Mouse (Mus musculus): Measurements from ENCODE around the gene Tsc22d1.

The Tsc22d1 gene

DNA sequence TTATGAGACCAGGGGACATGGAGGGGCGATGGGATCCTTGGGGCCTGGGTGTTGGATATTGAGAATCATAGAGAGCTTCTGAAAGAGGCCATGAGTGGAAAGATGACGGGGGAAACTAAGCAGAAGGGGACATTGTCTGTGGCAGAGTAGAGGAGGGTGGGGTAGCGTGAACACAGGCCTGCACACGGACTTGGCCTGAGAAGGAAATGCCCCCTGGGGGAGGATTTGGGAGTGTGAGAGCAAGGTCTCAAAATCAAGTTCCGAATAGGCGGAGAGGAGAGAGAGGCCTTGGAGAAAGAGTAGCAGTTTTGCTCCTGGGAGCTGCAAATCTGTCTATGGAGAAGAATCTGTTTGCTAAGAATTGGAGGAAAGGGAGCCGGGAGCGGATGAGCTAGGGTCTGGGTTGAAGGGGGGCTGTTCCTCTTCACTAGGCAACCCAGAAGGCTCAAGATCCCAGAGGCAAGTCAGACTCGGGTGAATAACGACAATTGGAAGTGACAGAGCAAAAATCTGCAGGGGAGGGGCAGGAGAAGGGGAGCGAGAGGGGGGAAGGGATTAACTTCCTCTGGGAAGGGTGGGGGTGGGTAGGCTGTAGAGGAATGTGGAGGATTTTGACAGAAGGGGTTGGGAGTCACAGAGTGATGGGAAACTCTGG is 98.8 kb downstream of the Tsc22d1 start:
- in situ Hi-C loops (cut with MboI): no loop called here

DNA sequence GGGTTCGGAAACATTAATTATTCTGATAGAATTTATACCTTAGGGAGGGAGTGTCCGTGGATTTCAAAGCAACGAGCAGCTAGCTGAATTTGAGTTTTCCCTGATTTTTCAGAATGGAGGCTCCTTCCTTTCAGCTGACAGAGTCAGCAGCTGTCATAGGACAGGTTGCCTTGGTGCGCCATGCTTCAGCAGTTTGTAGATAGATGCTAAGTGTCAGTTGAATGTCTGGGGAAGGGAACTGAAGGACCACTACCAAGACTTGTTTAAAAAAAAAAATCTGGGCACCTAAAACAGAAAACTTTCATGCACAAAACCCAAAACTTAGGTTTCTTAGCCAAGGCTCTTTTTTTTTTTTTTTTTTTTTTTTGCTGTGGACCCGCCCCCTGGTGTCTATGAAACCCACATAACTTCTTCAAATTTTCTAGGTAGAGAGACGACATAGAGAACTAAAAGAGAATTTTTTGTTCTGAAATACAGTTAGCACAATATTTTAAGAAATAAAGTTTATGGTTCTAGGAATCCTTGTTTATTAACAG is 99.4 kb downstream of the Tsc22d1 start:
- in situ Hi-C loops (cut with MboI): no loop called here

DNA sequence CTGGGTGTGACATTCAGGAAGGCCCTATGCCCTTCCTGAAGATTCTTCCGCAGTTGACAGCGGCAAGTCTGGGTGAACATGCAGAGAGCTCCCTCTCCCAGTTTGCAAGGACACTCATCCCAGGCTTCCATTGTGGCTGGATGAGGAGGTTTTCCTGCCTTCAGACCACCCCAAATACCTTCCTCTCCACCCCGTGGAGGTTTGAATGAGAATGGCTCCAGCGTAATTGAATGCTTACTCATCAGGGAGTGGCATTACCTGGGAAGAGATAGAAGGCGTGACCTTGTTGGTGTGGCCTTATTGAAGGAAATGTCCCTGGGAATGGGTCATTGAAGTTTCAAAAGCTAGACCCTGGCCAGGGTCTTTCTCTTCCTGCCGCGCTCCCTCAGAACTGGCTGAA is 100.9 kb downstream of the Tsc22d1 start:
- in situ Hi-C loops (cut with MboI): no loop called here

GRCm38 (mm10) chr14:76518217-76518616 is 103.5 kb downstream of the Tsc22d1 start:
- in situ Hi-C loops (cut with MboI): no loop called here

DNA sequence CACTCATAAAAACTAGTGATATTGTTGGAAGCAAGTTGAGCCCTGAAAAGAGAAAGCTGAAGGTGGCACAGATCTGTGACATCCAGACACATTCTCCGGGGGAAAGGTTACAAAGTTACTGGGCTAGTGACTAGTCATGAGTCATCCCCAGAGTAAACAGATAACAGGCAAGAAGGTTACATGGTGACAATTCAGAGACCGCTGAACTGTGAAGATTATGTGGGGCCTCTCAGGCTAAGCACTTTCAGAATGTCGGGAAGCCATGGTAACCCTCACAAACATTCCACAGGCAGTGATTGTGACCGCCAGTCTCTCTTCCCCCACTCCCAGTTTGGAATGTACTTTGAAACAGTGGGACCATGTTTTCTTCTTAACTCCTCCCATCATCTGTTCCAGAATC is 105.8 kb downstream of the Tsc22d1 start:
- in situ Hi-C loops (cut with MboI): no loop called here

DNA sequence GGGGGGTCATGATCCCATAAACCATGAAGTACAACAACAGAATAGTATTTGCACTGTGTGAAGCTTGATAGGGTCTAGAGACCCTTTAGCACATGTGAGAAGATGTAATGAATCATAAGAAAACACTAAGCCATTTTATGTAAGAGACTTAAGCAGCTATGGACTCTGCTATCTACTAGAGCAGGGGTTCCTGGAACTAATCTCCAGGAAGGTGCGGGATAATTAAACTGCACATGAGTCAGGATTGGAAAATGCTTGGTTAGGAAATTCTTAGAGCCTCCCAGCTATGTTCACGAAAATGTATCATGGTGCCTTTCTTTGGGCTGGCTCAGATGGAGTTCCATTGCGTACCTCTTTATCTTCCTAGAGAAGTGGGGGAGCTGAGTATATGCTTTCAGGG is 106.5 kb downstream of the Tsc22d1 start:
- in situ Hi-C loops (cut with MboI): no loop called here

- in situ Hi-C loops (cut with MboI): no loop called here
These were observed 108.6 kb downstream of the Tsc22d1 start for GRCm38 (mm10) chr14:76523344-76523743.

DNA sequence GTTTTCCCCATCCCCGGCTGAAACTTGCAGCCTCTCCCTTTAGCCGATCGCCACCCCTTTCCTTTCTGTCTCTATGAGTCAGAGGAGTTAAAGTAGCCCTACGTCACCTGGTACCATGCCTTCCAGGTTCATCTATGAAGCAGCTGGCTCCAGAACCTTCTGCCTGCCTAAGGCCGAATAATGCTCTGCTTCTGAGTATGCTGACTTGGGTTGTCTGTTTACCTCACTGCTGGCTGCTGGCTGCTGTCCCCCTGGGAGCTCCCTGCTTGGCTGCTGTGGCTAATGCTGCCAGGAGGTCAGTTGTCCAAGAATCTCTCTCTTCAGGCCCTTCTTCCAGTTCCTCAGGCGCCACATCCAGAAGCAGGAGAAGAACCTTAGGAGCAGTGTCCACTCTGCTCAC is 111.7 kb downstream of the Tsc22d1 start:
- in situ Hi-C loops (cut with MboI): no loop called here

DNA sequence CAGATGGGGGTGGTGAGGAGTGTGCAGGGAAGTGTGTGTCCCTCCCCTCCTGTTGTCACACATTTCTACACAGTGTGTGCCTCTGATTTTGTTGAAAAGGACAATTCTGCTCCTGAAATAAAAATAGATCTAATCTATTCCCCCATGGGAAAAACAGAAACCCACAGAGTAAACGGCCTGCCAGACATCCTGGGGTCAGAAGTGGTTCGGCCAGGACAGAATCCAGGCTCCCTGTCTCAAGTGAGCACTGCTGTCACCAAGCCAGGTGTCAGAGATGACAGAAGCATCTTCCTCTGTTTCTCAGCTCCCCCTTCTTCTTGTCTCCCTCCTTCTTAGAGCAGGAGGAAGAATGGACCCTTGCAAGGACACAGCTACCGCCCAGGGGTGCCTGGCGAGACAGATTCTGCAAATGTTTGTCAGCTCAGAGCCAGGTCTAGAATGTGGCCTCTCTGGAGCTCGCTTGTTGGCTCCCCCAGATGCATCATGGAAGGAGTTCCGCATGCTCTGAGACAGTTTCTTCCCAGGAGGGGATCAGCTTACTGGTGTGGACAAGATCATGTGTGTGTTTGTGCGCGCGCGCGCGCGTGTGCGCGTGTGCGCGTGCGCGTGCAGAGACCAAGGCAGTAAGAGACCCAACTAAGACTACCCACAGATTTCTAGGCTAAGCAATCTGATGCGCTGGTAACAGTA is 112.4 kb downstream of the Tsc22d1 start:
- in situ Hi-C loops (cut with MboI): no loop called here

DNA sequence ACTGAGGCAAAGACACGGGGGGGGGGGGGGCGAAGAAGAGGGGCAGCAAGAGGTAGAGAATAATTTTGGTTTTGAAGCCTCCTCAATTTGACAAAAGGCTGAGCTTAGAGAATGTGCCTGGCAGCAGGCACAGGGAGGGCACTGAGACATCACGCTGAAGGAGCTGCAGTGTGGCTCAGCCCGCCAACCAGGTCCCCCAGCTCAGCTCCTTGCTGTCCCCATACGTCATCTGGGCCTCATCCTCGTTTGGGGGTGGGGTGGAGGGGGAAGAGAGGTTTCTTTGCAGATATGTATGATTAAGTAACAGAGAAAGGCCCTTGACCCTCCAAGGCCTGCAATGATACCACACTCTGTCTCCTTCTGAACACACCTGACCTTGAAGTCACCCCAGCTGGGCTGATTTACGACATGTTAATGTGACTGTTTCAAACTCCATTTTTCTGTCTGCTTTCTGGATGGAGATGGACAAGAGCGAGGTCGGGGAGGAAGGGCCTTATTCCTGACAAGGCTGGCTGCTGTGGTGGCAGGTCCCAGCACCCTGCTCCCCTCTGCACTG is 113.1 kb downstream of the Tsc22d1 start:
- in situ Hi-C loops (cut with MboI): no loop called here

- in situ Hi-C loops (cut with MboI): no loop called here
These were observed 113.9 kb downstream of the Tsc22d1 start for GRCm38 (mm10) chr14:76528641-76529040.

DNA sequence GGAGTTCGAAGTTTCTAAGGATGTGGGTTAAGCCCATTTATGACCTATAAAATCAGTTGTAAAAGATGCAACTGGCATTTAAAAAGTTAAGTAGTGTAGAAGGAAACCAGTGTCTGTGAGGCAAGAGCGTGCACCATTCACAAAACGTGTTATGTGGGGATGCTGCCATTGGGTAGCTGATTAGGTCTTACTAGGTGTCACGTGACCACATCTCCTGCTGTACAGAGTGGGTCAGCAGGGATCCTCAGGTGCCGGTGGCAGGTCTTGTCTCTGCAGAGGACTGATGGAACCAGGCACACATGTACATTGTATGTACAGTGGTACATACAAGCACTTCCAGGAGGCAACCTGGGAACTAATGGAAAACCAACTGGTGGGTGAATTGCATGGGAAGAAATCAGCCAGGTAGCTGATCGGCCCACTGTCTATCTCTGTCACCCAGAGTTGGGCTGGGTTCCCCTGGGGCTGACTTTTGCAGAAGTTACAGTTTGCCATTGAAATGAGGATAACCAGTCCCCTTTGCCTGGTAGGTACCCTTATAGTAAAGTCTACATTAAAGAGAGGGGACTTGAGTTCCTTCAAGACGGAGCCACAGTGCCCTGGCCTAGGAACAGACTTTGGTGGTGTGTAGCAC is 116.4 kb downstream of the Tsc22d1 start:
- in situ Hi-C loops (cut with MboI): no loop called here

DNA sequence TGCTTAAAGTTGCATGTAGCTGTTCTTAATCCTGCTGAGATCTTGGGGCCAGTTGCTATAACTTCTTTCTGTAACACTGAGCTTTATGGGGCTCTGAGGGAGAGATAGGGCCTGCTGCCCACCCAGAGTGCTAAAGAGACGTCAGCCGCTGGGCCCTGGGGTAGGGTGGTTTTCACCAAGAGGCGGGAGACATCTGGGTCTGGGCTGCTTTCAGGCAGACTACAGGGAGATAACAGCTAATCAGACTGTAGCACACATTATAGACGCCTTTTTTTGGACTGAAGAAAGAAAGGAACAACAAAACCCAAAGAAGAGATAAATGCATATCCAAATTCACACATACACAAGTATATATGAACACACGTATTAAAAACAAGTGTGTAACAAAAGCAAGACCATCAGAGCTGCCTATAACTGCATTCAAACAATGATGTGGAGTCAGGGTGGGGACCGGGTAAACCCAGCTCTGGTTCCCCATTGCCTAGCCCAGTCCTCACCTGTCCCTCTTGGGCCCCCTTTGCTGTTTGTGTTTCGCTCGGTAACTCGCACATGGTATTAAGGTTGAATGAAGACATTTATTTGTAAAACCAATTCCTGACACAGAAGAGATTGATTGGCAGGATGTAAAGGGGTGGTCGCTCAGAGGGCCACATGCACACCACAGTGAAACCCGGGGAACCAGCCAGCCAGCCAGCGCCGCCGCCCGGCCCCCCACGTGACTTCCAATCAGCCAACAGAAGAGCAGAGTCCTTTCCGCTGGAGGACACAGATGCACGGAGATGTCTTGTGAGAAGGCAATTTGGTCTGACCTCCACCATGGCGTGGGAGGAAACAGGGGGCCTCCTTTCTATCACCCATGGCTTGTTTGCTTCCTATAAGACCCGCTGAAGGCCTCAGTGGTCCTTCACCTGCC is 117.8 kb downstream of the Tsc22d1 start:
- in situ Hi-C loops (cut with MboI): no loop called here

GRCm38 (mm10) chr14:76533170-76533815 is 118.5 kb downstream of the Tsc22d1 start:
- in situ Hi-C loops (cut with MboI): no loop called here

DNA sequence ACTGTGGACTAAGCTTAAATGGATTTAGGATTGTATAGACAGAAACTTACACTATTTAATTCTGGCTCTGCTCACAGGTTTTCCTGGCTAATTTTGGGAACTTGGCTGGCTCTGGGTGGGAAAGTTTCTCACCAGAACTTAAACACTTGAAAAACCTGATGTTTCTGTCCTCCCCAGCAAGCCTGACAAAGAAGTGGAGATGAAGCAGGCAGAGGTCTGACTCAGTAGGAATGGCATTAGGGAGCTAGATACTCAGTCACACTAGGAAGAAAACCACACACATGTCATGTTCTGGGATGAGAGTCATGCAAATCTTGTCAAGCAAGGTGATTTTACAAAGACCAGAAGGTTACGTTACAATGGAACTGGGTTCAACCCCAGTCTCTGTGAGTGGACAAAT is 120.3 kb downstream of the Tsc22d1 start:
- in situ Hi-C loops (cut with MboI): no loop called here

- in situ Hi-C loops (cut with MboI): no loop called here
These were observed 122.2 kb downstream of the Tsc22d1 start for GRCm38 (mm10) chr14:76536921-76537320.

DNA sequence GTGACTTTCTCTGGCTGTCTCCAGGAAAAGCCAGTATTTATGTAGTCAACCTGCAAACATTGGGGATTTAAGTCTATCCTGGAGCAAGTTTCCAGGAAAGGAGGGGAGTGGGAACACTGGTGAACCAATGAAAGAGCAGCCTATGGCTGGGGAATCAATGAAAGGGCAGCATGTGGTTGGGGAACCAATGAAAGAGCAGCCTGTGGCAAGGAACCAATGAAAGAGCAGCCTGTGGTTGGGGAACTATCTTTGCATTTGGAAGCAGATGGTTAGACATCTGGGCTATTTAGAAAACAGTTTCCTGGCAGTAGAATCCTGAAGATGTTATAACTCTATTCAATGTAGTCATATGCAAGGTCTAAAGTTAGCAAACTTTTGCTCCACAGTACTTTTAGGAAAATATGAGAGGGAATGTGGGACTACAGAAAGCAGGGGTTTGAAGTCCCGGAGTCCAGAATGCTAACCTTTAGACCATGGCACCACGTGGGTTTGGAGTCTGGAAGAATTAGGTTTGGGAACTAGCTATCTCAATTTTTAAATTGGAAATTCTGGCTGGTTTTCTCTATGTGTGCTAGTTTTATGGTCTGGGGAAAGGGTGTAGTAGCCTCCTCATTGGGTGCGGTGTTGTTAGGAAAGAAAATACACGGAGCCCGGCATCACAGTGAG is 125.4 kb downstream of the Tsc22d1 start:
- in situ Hi-C loops (cut with MboI): no loop called here

GRCm38 (mm10) chr14:76541341-76541740 is 126.6 kb downstream of the Tsc22d1 start:
- in situ Hi-C loops (cut with MboI): no loop called here

- in situ Hi-C loops (cut with MboI): no loop called here
These were observed 129.4 kb downstream of the Tsc22d1 start for GRCm38 (mm10) chr14:76544136-76544535.

GRCm38 (mm10) chr14:76555263-76556030 is 140.7 kb downstream of the Tsc22d1 start:
- in situ Hi-C loops (cut with MboI): no loop called here
